Mouse (Mus musculus) adipocyte (in vitro differentiated cells): ENCODE results near the gene Gprc5b.

Experiments
- DNase-seq: peaks from one replicate; pipeline ENCODE4 v3.0.0-alpha.2; 2016; ENCODE audit warnings: low spot score

Gprc5b gene

DNA sequence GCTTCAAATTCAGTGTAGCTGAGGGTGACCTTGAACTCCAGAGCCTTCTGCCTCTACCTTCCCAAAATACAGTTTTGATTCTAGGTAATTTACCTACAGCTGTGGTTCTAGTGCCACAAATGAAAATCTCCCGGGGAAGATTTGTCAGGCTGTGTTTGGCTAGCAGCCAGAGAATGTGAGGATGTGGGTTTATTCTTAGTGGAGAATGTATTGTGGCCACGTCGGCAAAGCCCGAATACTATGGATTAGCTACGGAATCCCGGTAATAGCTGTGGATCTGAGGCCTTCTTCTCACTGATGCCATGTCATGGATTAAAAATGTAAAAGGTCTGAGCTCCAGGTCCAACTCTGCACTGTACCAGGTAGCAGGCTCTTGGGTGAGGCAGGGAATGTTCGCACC is 45.3 kb downstream of the Gprc5b start:
- no peak for DNase-seq

DNA sequence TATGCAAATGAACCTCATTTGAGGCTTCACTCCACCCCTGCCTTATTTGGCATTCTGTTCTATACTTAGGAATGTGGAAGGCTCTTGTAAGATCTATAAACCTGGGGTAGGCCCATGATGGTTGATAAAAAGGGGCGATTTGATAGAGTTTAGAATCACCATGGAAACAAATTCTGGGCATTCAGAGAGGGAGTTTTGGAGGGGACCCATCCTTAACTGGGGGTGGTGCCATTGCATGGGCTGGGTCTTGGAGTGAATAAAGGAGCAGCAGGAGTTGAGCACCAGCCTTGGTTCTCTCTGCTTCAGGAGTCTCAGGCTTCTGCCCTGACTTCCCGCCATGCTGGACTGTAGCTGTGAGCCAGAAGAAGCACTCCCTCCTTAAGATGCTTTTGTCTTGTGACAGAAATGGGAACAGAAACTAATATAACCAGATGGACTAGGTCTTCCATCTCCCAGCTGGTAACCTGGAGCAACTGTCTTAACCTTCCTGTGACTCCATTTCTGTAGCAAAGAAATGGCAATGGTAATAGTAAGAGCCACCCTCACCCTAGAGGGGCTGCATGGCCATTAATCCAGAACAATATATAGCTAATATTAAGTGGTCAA is 46.2 kb downstream of the Gprc5b start:
- DNase-seq, result no peak

DNA sequence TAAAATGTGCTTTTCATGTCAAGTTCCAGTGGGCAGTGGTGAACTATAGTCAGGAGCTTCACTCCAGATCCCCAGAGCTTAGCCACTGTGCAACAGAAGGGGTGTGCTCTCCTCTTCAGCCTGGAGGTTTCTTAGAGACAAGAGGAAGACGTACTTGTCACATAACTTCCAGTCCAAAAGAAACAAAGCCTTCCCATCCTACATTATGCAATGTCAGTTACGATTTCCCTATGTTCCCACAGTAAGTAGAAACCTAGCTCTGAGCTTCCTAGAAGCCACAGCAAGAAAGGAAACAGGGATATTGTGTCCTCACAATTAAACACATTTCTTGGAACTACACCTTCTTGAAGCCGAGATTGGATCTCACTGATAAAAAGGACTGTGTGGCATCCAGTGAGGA is 47.8 kb downstream of the Gprc5b start:
- DNase-seq, result peak; percentile 65

DNA sequence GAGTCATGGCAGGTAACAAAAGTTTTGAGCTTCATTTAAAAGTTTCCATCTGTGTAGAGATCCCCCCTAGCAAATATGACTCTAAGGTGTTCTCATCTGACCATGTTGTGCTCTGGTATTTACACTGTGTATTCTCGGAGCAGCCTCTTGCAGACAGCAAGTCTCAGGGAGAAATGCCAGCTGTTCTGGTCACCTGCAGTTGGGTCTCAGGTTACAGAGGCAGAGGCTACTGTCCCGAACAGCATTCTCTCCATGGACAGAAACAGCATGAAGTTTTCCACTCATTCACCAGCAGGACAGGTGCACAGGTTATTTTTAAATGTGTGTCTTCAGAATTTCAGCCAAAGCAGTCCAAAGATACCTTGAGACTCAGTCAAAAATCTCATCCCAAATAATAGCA is 50.1 kb downstream of the Gprc5b start:
- DNase-seq, result no peak

GRCm38 (mm10) chr7:118943170-118943569 is 51.8 kb downstream of the Gprc5b start:
- DNase-seq, result no peak

GRCm38 (mm10) chr7:118942297-118942696 is 52.7 kb downstream of the Gprc5b start:
- DNase-seq, result no peak

GRCm38 (mm10) chr7:118937469-118938387 is 57.3 kb downstream of the Gprc5b start:
- DNase-seq, result no peak

- DNase-seq, result no peak
Observed at GRCm38 (mm10) chr7:118936844-118937243, 58.2 kb downstream of the Gprc5b start.

DNA sequence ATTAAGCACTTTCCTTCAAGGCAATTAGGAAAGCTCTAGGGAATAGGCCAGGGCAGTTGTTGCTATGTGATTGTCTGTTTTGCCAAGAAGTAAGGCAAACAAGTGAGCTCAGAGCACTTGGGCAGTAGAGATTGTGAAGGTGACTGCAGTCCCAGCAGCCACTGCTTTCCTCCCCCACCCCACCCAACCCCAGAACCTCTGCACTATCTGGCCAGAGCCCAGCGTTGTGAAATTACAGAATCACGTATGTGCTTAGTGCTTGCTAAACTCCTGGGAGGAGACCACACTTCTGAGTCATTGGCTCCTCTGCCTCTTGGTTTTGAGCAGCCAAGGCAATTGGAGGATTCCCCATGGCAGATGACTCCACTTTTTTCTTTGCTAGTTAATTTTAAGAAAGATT is 59.7 kb downstream of the Gprc5b start:
- DNase-seq, result peak; percentile 97

GRCm38 (mm10) chr7:118931502-118932395 is 63.3 kb downstream of the Gprc5b start:
- DNase-seq, result no peak

DNA sequence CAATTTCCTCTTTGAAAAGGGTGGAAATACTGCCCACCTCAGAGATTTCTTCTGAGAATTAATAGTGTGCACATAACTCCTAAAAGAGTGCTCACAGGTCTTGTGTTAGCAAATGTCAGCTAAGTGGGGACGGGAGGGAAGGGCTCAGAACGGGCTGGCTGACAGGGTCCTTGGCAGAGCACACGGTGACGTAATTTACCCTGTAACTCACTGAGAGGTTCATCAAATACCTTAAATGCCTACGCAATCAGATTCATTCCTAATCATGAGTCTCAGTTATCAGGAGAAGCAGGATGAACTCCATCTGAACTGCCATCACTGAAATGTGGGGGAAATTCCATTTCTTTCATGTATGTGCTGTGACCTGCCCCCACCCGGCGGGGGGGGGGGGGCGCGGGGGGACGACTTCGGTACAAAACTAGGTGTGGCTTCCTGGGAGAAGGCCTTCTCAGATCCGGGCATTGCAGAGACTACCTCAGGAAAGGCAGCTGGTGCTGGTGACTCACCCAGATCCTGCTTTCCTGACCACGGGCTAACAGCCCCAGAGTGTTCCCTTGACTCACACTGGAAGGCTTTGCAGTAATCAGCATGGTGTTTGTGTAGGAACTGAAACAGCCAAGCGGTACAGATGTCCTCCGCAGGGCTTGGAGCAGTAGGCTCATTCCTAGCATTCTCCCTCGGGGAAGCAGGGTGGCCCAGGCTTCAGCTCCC is 65.3 kb downstream of the Gprc5b start:
- DNase-seq, result peak; percentile 68

DNA sequence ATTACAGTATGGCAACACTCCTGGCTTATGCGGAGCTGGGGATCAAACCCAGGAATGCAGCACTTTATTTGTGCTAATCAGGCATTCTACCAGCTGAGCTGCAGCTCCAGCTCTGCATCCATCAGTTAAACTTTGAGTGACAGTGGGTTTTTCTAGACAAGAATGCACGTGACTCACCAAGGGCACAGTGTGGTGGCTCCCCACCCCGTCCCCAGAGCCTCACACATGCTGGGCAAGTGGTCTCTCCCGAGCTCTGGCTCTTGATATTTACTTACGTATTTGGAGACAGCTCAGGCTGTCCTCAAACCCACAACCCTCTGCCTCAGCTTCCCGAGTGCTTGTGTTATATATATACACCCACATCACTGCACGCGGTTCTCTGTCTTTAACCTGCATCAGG is 66.1 kb downstream of the Gprc5b start:
- no peak for DNase-seq

DNA sequence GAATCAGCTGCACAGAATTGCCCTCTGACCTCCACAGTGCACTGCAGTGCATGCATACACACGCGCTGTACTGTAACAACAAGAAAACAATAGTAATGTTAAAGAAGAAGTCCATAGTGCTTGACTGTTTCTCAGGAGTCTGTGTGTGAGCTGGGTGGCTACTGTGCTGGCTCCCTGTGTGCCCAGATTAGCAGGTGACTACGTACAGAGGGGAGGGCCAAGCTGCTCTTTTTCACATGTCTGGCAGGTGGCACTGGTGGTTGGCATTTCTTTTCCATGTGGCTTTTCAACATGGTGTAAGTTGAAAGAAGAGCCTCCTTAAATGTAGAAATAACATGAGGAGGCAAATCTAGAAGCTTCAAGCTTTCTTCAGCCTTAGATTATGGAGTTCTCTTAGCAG is 66.7 kb downstream of the Gprc5b start:
- no peak for DNase-seq

DNA sequence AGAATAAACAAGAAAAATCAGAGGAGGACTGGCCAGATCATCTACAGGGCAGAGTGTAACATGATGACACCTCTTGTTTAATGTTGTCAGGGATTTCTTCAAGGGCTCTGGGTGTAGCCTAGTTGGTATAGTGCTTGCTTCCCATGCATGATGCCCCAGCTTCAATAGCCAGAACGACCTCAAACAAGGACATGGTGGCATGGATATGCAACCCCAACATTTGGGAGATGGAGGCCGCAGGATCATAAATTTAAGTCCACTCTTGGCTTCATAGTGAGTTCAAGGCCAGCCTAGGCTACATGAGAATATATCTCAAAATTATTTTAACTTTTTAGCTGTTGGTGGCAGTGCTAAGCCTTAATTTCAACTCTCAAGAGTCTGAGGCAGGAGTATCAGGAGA is 67.7 kb downstream of the Gprc5b start:
- DNase-seq, result no peak

- no peak for DNase-seq
Observed at GRCm38 (mm10) chr7:118926516-118927260, 68.3 kb downstream of the Gprc5b start.

DNA sequence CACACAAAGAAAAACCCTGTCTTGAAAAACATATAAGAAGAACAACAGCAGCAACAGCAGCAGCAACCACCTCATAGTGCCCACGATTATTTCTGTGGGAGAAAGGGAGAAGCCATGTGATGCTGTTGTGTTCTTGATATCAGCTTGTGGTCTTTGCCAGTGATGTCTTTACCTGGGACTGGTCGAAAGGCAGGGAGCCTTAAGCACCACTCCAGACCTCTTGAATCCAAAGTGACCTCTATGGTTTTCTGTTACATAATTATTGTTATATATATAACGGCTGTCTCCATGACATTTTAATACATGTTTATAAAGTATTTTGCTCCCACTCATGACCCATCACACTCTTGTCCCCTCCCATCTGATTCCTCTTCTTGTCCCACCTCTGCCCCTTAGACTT is 69.5 kb downstream of the Gprc5b start:
- no peak for DNase-seq

GRCm38 (mm10) chr7:118922441-118923202 is 72.4 kb downstream of the Gprc5b start:
- DNase-seq, result no peak
